Mouse (Mus musculus) heart, adult 2 months (tissue): ENCODE results near the gene Agap1.

Experiments
- CTCF ChIP-seq: fragments of 200-600 bp; IDR thresholded peaks from 2 replicates; pipeline ENCODE4 v1.8.1; 2022; ENCODE audit warnings: antibody characterized with exemption, mild to moderate bottlenecking, moderate library complexity
- POLR2A ChIP-seq: fragments of 200-500 bp; IDR thresholded peaks from 2 replicates; pipeline ENCODE4 v1.6.1; 2011; ENCODE audit warnings: mild to moderate bottlenecking, low read depth, low read length, control low read depth; ENCODE audit not compliant: insufficient read depth

DNA sequence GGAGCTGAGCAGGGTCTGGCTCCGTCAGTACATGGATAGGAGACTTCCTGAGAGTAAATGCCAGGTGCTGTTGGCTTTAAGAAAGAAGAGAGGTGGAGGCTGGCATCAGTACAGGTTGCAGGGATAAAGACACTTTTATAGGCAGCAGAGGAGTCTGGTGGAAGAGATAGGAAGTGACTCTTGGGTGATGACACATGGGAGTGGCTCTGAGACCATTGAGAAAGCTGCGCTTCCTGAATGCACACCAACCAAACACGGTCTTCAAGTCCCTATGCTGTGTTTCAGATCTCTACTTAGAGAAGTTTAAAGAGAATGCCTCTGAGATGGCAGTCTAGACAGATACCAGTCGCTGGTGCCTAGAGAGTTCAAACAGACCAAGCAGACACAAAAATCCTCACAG lies 108.8 kb downstream of the Agap1 start:
- TF ChIP-seq POLR2A (no peak), CTCF (no peak)
